Mouse (Mus musculus): ENCODE data around the gene Trmt1. TPM values are rescaled to one million over a fixed set of nuclear protein-coding genes. Genes with fewer than 3 reads are reported as not detected.
A peak's percentile ranks its signal among the peaks of the same experiment; 100 is the strongest.

The Trmt1 gene
- polyA plus RNA-seq, 1 experiment from 2014 or later: 51.6 TPM

- ATAC-seq (ENCODE audit: extremely low read depth, insufficient number of reproducible peaks, low FRiP score, low TSS enrichment): no peak
- 12% methylated on average over 17 of the region's 17 CpGs for WGBS
- Histone ChIP-seq H3K9me3 (no peaks in the 10 kb centered on the region), H3K4me2 (peak overlapping the region; percentile 63), H3K4me3 (peak overlapping the region; percentile 13), H3K27me3 (replicated peaks) (peaks cover 37% of the 10 kb centered on the region), H3K36me3 (0 out of 2 replicates have a peak, but pooled peaks cover 2% of the 10 kb centered on the region), H3K4me1 (peaks cover 80% of the 10 kb centered on the region), H3K27ac (replicated peaks) (peak overlapping the region; percentile 95), H3K9ac (peak overlapping the region; percentile 80)
Measured at GRCm38 (mm10) chr8:84745032-84745925, 59.2 kb downstream of the Trmt1 start.

Other genes with a start within 250 kb of the Trmt1 start
- 43.0 and 44.8 TPM in 2 replicates for gene Ier2, start 23.5 kb upstream of the Trmt1 start, polyA plus RNA-seq (2015; fragmentation: Nextera tagmentation; extraction: Ambion mirVana)
- gene Nacc1, start 1.6 kb downstream of the Trmt1 start, polyA plus RNA-seq (2015; fragmentation: Nextera tagmentation; extraction: Ambion mirVana): 15.1 and 15.7 TPM in 2 replicates
- gene Lyl1, start 15.2 kb downstream of the Trmt1 start, polyA plus RNA-seq (2015; fragmentation: Nextera tagmentation; extraction: Ambion mirVana): 15.4 and 17.1 TPM in 2 replicates
- gene G430095P16Rik, start 36.7 kb downstream of the Trmt1 start, polyA plus RNA-seq (2015; fragmentation: Nextera tagmentation; extraction: Ambion mirVana): 7.8 and 8.9 TPM in 2 replicates
- gene Nfix, start 114.0 kb downstream of the Trmt1 start, polyA plus RNA-seq (2015; fragmentation: Nextera tagmentation; extraction: Ambion mirVana): 10.0 and 11.7 TPM in 2 replicates
- gene Dand5, start 136.5 kb downstream of the Trmt1 start, polyA plus RNA-seq (2015; fragmentation: Nextera tagmentation; extraction: Ambion mirVana): 6.3 and 6.6 TPM in 2 replicates
- gene Gadd45gip1, start 145.2 kb downstream of the Trmt1 start, polyA plus RNA-seq (2015; fragmentation: Nextera tagmentation; extraction: Ambion mirVana): 50.2 and 52.3 TPM in 2 replicates
- 108 and 123 TPM in 2 replicates for gene Rad23a, start 154.4 kb downstream of the Trmt1 start, polyA plus RNA-seq (2015; fragmentation: Nextera tagmentation; extraction: Ambion mirVana)
- 711 and 772 TPM in 2 replicates for gene Calr, start 160.6 kb downstream of the Trmt1 start, polyA plus RNA-seq (2015; fragmentation: Nextera tagmentation; extraction: Ambion mirVana)
- 58.3 and 63.1 TPM in 2 replicates for gene Farsa, start 170.7 kb downstream of the Trmt1 start, polyA plus RNA-seq (2015; fragmentation: Nextera tagmentation; extraction: Ambion mirVana)
- 37.2 and 38.5 TPM in 2 replicates for gene Syce2, start 185.8 kb downstream of the Trmt1 start, polyA plus RNA-seq (2015; fragmentation: Nextera tagmentation; extraction: Ambion mirVana)
- 31.0 and 37.5 TPM in 2 replicates for gene Gcdh, start 207.6 kb downstream of the Trmt1 start, polyA plus RNA-seq (2015; fragmentation: Nextera tagmentation; extraction: Ambion mirVana)
- gene Klf1, start 215.6 kb downstream of the Trmt1 start, polyA plus RNA-seq (2015; fragmentation: Nextera tagmentation; extraction: Ambion mirVana): 4.9 and 15.6 TPM in 2 replicates
- gene Dnase2a, start 222.3 kb downstream of the Trmt1 start, polyA plus RNA-seq (2015; fragmentation: Nextera tagmentation; extraction: Ambion mirVana): 5.3 and 5.9 TPM in 2 replicates

Measured in heart, embryonic 13.5 days (tissue).